Mouse (Mus musculus) lung, postnatal 10 days (tissue): ENCODE results near the gene March2.
"Not testable (repeated sequence)": the region's sequence is repeated elsewhere in the genome, so short reads cannot be mapped to it uniquely, and the experiment has no call there.

Source experiments
- DNase-seq: peaks from one replicate; pipeline ENCODE4 v3.0.0; 2021

The March2 gene

GRCm38 (mm10) chr17:33718384-33718881 lies at the start of gene March2:
Gene March2 (minus strand): TSS chr17:33718670.
- DNase-seq = peak; percentile 99

GRCm38 (mm10) chr17:33766389-33766788 lies 47.9 kb upstream of the March2 start:
- DNase-seq = no peak

GRCm38 (mm10) chr17:33760255-33761165 lies 42.0 kb upstream of the March2 start, which contains the start of gene Rab11b:
Gene Rab11b (minus strand): TSS chr17:33760530.
- peak; percentile 100 for DNase-seq

GRCm38 (mm10) chr17:33759767-33760254 lies 41.3 kb upstream of the March2 start:
- peak; percentile 98 for DNase-seq

- peak; percentile 31 for DNase-seq
These were observed 38.8 kb upstream of the March2 start for GRCm38 (mm10) chr17:33757231-33757630.

- peak; percentile 70 for DNase-seq
These were observed 37.8 kb upstream of the March2 start for GRCm38 (mm10) chr17:33756108-33756790.

GRCm38 (mm10) chr17:33755418-33756107 lies 37.1 kb upstream of the March2 start:
- DNase-seq = peak; percentile 11

- DNase-seq = no peak
These were observed 36.2 kb upstream of the March2 start for GRCm38 (mm10) chr17:33754656-33755055.

- DNase-seq = no peak
These were observed 33.8 kb upstream of the March2 start for GRCm38 (mm10) chr17:33752297-33752696.

GRCm38 (mm10) chr17:33751181-33751580 lies 32.7 kb upstream of the March2 start:
- no peak for DNase-seq

- DNase-seq = no peak
These were observed 31.0 kb upstream of the March2 start for GRCm38 (mm10) chr17:33749451-33749850.

- DNase-seq = peak; percentile 69
These were observed 27.5 kb upstream of the March2 start for GRCm38 (mm10) chr17:33746011-33746410.

- no peak for DNase-seq
These were observed 26.4 kb upstream of the March2 start for GRCm38 (mm10) chr17:33744686-33745384.

GRCm38 (mm10) chr17:33742420-33742819 lies 23.9 kb upstream of the March2 start:
- no peak for DNase-seq

GRCm38 (mm10) chr17:33733526-33733925 lies 15.1 kb upstream of the March2 start:
- not testable (repeated sequence) for DNase-seq

GRCm38 (mm10) chr17:33732556-33733083 lies 14.2 kb upstream of the March2 start:
- DNase-seq = not testable (repeated sequence)

- DNase-seq = peak; percentile 53
These were observed 10.7 kb upstream of the March2 start for GRCm38 (mm10) chr17:33729215-33729614.

- no peak for DNase-seq
These were observed 9.9 kb upstream of the March2 start for GRCm38 (mm10) chr17:33728396-33728795.

GRCm38 (mm10) chr17:33719736-33720378 lies 1.4 kb upstream of the March2 start:
- DNase-seq = no peak

- no peak for DNase-seq
These were observed 665 bp upstream of the March2 start for GRCm38 (mm10) chr17:33718944-33719725.
